Mouse (Mus musculus) lung, postnatal 0 days (tissue): Measurements from ENCODE around the gene Megf6.

Experiments used
- CTCF ChIP-seq: IDR thresholded peaks from 2 replicates; pipeline ENCODE4 v1.5.1; 2016; ENCODE audit warnings: antibody characterized with exemption, mild to moderate bottlenecking
- EP300 ChIP-seq: IDR thresholded peaks from 2 replicates; pipeline ENCODE4 v1.6.1; 2016; ENCODE audit warnings: antibody characterized with exemption, mild to moderate bottlenecking, control low read depth

- no peak for TF ChIP-seq CTCF
- no peak for TF ChIP-seq EP300
Observed at GRCm38 (mm10) chr4:154213586-154213985, 43.1 kb downstream of the Megf6 start.
